Mouse (Mus musculus) NIH3T3 (cell line): ENCODE results near the gene Nap1l1.
"Not testable (repeated sequence)": the region's sequence is repeated elsewhere in the genome, so short reads cannot be mapped to it uniquely, and the experiment has no call there.

Source experiments
- DNase-seq: peaks from one replicate; pipeline ENCODE4 v3.0.0-alpha.2; 2012; ENCODE audit warnings: low read depth

Gene Nap1l1

GRCm38 (mm10) chr10:111472686-111473510, at the start of gene Nap1l1:
Nap1l1 (plus strand) TSS chr10:111473223.
- peak; percentile 99 for DNase-seq

- no peak for DNase-seq
These were observed 46.5 kb upstream of the Nap1l1 start for GRCm38 (mm10) chr10:111426491-111426890.

DNA sequence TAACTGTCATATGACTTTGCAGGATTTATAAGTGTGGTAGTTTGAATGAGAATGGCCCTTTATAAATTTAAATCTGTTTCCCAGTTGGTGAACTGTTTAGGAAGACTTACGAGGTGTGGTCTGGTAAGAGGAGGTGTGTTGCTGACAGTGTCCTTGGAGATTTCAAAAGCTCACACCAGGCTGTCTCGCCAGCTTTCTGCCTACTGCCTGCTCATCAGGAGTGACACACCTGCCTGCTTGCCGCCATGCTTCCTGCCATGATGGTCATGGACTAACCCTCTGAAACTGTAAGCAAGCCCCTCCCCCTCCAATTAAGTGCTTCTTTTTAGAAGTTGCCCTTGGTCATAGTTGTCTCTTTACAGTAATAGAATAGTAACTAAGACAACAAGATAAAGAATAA, 39.5 kb upstream of the Nap1l1 start:
- DNase-seq, result no peak

- no peak for DNase-seq
These were observed 32.0 kb upstream of the Nap1l1 start for GRCm38 (mm10) chr10:111441034-111441440.

GRCm38 (mm10) chr10:111444199-111444598, 28.8 kb upstream of the Nap1l1 start:
- DNase-seq, result no peak

DNA sequence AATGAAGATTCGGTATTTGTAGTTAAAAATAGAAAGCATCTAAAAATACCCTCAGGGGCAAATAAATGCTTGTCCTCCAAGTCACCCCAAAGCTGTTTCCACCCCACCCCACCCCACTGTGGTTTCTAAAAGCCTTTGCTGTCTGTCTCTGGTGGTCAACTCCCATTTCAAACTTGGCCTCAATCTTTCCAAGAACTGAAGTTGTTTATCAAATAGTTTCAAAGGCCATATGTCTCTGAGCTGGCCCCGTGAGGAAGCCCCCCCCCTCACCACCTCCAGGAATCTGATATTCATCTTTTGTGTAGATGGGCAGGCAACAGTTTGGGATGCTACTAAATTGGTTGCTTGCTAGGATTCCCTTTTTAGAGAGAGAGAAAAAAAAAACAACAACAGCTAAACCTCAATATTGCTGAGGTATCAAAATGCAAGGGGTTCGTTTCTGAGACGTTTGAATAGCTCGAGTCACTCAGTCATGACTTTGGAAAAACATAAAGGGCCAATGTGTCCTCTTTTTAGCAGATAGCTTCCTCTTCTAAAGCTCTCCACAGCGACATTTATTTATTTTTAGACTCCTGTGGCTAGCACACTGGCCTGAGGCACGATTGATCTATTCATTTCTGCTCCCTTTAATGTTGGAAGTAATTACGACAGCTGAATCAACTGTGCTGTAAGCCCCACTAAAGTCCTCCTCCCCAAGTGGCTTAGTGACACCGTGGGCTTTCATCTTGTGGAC, 26.9 kb upstream of the Nap1l1 start:
- DNase-seq, result peak; percentile 44

- DNase-seq, result not testable (repeated sequence)
These were observed 26.4 kb upstream of the Nap1l1 start for GRCm38 (mm10) chr10:111446672-111447008.

DNA sequence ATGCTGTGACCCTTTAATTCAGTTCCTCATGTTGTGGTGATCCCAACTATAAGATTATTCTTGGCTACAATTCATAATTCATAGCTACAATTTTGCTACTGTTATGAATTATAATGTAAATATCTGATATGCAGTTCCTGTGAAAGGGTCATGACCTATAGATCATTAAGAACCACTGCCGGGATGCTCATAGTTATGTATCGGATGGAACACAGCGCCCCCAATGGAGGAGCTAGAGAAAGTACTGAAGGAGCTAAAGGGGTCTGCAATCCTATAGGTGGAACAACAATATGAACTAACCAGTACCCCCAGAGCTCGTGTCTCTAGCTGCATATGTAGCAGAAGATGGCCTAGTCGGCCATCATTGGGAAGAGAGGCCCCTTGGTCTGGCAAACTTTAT, 23.4 kb upstream of the Nap1l1 start:
- DNase-seq, result not testable (repeated sequence)

- no peak for DNase-seq
These were observed 21.2 kb upstream of the Nap1l1 start for GRCm38 (mm10) chr10:111451683-111452322.

- DNase-seq, result no peak
These were observed 20.6 kb upstream of the Nap1l1 start for GRCm38 (mm10) chr10:111452426-111452825.

DNA sequence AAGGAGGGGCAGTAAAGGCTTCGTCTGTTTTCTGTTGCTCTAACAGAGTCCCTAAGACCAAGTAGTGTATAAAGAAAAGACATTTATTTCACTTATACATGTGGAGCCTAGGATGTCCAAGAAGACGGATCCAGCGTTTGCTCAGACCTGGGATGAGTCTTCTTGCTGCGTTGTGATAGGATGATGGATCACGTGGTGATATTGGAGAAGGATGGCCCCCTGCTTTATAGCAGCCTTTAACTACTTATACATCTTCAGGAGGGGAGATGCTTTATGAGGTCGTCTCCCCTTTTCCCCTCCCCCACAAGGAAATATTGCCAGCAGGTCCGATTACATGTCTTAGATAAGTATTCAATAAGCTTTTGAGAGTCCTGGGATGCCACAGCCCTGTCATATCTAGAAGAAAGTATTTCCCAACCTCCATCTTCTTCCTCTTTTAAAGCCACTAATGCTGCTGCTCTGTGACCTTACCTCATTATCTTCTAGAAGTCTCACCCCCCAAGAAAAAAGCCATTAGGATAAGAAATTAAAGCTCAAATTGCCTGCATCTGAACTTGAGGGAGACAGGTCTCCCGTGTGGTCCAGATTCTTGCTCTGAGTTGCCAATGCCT, 18.2 kb upstream of the Nap1l1 start:
- no peak for DNase-seq

- DNase-seq, result no peak
These were observed 14.9 kb upstream of the Nap1l1 start for GRCm38 (mm10) chr10:111458088-111458487.

GRCm38 (mm10) chr10:111459040-111459439, 14.0 kb upstream of the Nap1l1 start:
- DNase-seq, result no peak

GRCm38 (mm10) chr10:111459874-111460273, 13.1 kb upstream of the Nap1l1 start:
- DNase-seq, result no peak

GRCm38 (mm10) chr10:111460381-111460780, 12.6 kb upstream of the Nap1l1 start:
- peak; percentile 83 for DNase-seq

GRCm38 (mm10) chr10:111464833-111465232, 8.2 kb upstream of the Nap1l1 start:
- DNase-seq, result no peak

DNA sequence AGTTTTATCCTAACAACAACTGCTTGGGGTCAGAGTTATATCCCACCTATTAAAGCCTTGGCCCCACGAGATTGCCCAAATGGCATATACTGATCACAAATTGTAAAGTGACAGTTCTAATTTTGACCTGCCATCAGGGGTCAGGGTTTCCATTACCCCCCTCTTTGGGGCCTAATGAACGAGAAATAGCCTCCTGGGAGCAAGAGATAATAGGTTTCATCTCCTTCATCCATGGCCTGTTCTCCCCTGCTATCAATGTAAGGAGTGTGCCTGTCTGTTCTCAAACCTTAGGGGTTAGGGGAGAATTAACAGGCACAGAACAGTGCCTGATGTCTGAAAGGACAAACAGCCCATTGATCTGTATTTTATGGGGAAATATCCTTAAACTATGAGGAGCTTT, 7.6 kb upstream of the Nap1l1 start:
- DNase-seq, result no peak

DNA sequence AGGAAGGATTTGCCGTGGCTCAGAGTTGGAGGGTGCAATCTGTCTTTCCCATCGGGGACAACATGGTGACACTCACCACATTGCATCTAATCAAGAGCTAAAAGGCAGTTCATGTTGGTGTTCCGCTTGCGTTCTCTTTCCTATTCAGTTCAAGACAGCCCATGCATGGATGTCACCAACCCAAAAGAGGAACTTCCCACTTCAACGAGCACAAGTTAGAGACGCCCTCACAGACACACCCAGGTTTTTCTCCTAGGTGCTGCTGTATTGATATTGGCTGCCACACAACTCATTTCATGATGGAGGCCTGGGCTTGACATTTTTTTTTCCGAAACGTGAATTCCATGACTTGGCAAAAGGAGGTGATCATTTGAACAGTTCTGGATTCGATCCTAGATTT, 1.9 kb upstream of the Nap1l1 start:
- no peak for DNase-seq

DNA sequence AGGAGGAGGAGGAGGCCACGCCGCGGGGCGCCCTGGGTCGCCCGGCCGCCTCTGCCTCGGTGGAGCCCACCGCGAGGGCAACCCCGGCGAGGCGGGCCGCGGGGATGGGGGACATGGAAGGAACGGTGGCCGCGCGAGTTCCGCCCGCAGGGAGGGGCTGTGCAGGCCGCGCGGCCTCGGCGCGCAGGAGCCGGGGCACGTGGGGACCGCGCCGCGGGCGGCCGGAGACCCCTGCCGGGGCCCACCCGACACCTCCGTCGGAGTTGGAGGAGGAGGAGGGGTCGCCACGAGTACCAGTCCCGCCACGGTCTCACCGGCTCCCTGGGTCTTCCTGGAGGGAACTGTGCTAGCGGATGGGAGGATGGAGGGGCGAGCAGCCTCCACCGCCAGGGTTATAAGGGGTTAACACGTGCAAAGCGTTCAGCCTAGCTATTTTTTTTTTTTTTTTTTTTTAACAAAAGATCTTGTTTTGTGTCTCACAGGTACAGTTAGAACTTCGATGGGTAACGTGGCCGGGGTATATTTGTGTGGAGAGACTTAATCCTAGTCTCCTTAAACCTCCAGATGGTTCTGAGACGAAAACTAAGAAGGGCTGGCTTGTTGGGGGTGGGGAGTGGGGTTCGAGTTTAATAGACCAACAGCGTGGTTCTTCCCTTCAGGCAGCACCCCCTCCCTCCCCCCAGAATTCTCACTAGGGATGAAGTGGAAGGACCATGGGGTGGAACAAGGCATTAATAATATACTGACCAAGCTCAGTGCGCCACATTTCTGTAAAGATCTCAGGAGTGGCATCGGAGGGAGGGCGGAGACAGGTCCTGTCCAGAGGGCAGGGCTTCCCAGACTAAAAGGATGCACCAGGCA, 718 bp downstream of the Nap1l1 start:
- DNase-seq, result peak; percentile 59

- DNase-seq, result no peak
These were observed 3.3 kb downstream of the Nap1l1 start for GRCm38 (mm10) chr10:111476301-111476700.

DNA sequence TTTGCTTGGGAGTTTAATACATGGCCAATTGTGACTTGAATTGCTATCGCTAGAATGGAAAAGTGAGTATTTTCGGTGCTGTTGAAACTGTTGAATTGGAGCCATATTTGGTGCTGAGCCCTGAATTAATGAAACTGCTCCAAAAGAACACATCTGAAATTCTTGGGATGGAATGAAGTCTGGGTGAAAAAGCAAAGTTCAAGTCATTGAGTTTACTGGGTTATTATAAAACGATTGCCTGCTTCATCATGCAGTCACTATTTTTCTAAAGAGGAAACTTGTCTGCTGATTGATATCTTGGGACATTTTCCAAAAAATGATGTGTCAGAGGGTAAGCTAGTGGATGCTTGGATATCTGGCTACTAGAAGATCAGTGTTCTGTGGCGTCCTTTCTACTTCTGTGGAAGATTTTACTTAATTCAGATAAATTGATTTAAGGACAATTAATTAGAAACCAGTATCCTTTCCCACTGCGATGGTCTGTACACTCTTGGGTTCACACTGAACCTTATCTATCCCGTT, 4.0 kb downstream of the Nap1l1 start:
- DNase-seq, result peak; percentile 51
